Mouse (Mus musculus): Measurements from ENCODE around the gene Flt3.

GRCm38 (mm10) chr5:147356260-147357055 lies 43.8 kb downstream of the Flt3 start:
- TF ChIP-seq CTCF (IDR thresholded peaks at IDR 0.05) (no peak), EP300 (IDR thresholded peaks at IDR 0.05; ENCODE audit: insufficient read depth, low read depth, low read length) (no peak)

Data from heart, adult 2 months (tissue).